Mouse (Mus musculus): ENCODE data around the gene Pgghg.

GRCm38 (mm10) chr7:140942341-140942740, 1.1 kb downstream of the Pgghg start:
- TF ChIP-seq POLR2A (IDR thresholded peaks at IDR 0.05; ENCODE audit: extremely low read depth, insufficient read depth, low read length) = no peak
- TF ChIP-seq CTCF (IDR thresholded peaks at IDR 0.05; ENCODE audit: extremely low read depth, insufficient read depth, low read length) = no peak
